Mouse (Mus musculus) heart, postnatal 25 days (tissue): ENCODE data around the gene Papss2. TPM values are rescaled to one million over a fixed set of nuclear protein-coding genes. Genes with fewer than 3 reads are reported as not detected.

Experiments used
- DNase-seq: peaks from one replicate; pipeline ENCODE4 v3.0.0; 2022; ENCODE audit warnings: low spot score
- intact Hi-C: fragments of 180-260 bp; cut with DNase I; formaldehyde crosslinking; loops from one replicate; pipeline ENCODE4 v1.15.1; 2025
- total RNA-seq, 2 experiments: library from RNA; stranded (reverse); gene quantifications; 2 replicates each; pipeline ENCODE4 v1.2.3; 2021

The Papss2 gene
- total RNA-seq, result 10 to 100 TPM; 12.3 to 14.9 TPM

DNA sequence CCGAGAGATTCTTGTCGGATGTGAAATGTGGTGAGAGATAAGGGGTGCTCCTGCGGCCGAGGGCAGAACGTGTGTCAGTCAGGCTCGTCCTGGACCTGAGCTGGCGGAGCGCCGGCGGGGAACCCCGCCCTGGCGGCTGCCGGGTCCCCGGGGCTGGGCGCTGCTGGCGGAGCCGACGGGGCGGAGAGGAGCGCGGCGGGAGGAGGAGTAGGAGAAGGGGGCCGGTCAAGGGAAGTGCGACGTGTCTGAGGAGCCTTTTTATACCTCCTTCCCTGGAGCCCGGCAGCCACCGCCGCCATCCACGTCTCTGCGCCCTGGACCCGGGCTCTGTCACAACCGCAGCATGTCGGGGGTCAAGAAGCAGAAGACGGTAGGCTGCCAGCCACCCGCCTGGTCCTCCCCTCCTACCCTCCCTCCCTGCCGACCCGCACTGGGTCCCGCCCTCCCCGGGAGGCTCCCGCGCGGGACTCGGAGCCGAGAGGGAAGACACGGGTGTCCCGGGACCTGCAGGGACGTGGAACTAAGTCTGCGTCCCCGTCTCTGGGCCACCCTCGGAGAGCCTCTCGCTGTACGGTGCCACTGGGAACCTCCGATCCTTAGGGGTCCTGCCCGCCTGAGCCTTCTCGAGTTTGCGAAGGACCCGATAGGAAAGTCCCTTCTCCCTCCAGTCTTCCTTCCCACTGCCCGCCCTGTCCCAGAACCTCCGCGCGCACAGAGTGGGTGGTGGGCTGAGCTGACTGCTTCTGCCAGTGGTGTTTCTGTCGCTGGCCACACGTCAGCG is at the start of gene Papss2:
Papss2 (plus strand) TSS at position 285 of the 781 bp plus-strand sequence.
- peak; percentile 75 for DNase-seq
- intact Hi-C loops, result loop anchor here (5.0 kb wide), 2 partner anchors 42 to 92 kb away; no protein-coding TSS in a partner anchor

DNA sequence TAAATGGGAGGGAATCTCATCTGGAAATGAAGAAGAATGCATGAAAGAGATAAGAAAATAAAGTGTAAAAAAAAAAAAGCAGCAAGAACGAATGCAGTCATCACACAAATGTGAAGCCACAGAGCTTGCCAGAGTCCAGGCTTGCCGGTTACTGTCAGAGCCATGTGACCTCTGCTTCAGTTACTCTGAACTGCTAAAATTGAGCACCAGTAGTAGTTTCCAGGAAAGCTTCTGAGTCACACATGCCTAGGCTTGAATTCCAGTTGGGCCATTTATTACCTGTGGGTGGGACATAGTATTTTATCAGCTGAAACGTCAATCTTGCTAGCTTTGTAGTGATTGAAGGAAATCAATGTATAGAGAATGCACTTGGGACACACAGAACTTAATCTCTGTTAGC is 48.2 kb upstream of the Papss2 start:
- no peak for DNase-seq

DNA sequence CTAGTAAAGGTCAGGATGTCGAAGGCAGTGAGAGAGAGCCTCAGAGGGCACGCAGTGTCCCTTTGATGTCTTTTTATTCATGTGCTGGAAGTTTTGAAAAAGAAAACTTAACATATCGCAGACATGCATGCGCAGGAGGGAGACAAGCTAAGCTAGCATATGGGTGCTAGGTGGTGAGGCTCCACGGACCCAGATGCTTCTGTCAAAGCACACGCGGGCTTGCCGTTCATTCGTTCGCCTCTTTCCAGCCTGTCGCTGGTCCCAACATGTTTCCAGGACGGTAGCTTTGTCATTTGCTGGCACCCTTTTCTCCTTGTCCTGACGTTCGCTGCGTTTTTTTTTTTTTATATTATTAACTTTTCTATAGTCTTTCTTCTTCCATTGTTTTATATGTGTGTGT is 47.4 kb upstream of the Papss2 start:
- intact Hi-C loops, result no loop called here

More for the DNA sequence above, 48.2 kb upstream of the Papss2 start:
- intact Hi-C loops, result no loop called here

DNA sequence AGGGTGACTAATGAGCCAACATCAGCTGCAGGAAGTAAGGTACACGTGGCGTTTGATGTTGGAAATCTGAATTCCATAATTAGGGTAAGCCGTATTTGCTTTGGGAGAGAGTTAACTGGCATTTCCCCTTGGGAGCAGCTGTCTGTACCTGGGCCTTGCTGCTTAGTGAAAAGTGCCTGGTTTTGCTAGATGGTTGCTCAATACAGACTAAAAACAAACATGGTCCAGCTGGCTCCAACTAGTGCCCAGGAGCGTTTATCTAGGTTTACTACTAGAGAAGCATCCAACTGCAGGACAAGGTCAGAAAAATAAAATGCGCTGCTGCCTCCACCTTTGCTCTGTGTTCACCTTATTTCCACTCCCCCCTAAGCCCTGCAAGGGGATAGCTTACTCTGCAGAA is 45.1 kb upstream of the Papss2 start:
- intact Hi-C loops, result no loop called here
- DNase-seq, result no peak

More for the DNA sequence above, 47.4 kb upstream of the Papss2 start:
- DNase-seq, result no peak

DNA sequence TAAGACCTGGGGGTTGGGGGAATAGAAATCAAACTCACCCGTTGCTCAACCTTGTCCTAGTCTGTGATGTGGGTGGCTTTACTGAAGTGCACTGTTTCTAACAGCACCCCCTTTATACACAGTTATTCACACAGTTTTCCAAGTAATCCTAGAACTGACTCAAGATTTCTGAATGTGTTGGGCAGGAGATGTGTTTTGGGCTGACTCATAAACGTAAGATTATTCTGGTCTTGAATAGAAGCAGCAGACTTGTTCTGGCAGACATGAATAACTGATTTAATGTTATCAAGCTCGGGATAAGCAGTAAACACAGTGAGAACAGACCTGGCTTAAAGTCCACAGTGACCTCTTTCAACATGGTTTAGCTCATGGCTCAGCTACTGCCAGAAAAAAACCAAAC is 44.1 kb upstream of the Papss2 start:
- intact Hi-C loops, result no loop called here
- no peak for DNase-seq

DNA sequence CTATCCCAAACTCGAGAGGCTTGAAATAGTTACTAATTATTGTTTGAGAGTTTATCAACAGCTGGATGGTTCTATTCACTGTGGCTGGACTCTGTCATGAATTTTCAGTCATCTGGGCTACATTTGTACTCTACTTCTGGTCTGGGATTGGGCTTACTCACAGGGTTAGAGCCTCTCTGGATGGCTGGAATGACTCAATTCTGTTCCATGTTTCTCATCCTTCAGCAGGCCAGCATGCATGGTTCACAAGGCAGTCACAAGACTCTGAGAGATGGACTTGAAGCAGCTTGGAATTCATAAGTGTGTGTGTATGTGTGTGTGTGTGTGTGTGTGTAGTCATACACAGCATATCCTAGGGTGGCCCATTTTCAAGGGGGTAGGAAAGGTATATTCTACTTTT is 43.5 kb upstream of the Papss2 start:
- no peak for DNase-seq
- intact Hi-C loops, result no loop called here

DNA sequence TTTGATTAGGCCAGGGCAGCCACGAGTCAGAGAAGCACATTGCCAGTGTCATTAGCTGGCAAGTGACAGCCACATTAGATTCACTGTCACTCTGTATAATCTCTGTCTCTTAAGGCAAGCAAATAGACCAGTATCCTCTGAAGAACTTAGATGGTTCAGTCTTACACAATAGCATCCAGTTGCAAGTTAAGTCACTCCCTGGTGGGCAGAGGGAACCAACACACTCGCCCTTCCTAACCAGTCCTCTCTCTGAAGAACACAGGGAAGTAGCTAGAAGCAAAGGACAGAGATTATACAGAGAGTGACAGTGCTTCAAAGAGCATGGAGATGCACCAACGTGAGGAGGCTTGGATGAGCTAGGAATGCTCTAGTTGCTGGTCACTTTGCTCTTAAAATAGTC is 42.3 kb upstream of the Papss2 start:
- intact Hi-C loops, result no loop called here
- DNase-seq, result no peak

DNA sequence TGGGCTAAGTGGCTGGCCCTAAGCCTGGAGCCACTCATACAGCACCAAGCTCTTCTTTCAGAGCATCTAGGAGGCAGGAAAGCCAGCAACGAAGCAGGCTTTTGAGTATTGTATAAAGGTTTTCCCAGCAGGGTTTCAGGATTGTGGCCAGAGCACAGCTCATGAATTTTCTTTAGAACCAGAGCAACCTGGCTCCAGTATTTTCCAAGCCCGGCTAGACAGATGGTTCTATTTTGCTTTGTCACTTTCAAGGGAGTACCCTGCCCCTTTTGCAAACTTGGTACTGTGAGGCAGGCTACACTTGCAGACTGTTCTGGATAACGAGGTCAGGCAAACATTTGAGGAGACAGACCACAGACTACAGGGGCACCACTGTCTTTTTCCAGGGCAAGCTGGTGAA is 40.3 kb upstream of the Papss2 start:
- DNase-seq, result no peak
- intact Hi-C loops, result no loop called here

DNA sequence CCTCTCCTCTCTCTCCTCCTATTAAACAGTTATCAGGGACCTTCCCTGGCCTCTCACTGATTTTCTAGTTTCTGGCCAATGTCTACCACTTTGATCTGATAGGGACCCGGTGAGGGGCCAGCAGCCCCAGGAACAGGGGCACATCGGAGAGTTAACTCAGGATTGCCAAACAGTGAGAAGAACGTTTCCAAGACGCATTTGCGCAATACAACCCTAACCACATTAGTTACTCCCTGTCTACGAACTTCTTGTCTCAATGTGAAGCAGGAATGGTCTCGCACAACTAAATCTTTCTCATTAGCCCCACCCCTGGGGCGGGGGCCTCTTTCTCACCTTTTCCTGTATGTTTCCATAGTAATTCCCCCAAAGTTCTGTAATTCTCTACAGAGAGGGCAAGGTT is 28.6 kb upstream of the Papss2 start:
- no peak for DNase-seq
- intact Hi-C loops, result no loop called here

DNA sequence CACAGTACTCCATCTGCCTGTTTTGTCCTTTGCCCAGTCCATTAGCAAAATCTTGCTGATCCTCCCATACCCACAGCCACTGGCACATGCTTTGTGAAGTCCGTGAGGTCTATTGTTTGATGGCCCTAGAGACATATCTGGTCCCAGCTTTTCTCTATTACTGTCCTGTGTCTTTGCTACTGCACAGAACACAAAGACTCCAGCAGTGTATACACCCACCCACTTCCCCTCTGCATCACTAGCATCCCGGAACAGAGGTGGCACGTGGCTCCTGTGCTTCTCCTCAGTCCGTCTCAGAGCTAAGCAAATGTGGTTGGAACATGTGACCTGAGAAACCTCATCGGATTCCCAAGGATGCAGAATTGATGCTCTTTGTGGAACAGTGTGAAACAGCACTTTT is 28.1 kb upstream of the Papss2 start:
- intact Hi-C loops, result no loop called here
- no peak for DNase-seq

DNA sequence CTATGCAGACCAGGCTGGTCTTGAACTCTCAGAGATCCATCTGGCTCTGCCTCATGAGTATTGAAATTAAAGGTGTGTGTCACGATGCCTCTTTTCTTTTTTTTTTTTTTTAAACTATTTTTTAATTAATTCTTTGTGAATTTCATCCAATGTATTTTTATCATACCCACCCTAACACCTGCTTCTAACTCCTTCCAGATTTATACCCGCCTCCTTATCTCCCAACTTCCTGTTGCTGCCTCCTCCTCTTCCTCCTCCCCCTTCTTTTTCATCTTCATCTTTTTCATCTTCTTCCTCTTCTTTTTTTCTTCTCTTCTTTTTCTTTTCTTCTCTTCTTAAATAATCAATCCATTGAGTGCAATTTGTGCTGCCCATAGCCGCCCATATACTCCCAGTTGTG is 27.1 kb upstream of the Papss2 start:
- no peak for DNase-seq
- intact Hi-C loops, result no loop called here

DNA sequence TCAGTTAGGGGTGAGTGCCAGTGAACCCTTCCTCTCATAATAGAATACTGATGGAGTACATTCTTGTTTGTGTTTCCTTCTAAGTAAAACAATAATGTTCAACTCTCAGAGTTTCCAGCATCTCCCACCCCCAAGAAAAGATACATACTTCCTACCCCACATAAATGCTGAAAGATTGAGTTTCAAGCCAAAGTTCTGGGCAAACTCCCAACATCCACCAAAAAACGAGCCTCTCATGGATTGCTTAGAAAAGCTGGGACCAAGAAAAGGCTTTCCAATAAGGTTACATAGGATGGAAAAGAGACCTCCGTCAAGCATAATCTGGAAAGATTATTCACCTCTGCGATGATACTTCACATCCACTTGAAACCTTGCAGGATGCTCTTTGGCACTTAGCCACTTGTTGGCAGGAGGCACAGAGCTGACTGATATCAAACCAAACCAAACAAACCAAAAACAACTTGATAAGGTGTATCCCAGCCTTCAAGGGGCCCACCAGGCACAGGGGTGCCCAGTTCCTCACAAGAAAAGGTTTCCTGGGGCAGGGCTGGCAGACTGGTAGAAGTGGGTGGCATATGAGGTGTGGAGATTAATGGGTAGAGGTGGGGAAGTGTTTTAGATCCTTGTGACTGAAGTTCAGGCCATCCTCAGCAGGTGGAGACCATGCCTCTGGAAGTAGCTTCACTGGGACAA is 26.5 kb upstream of the Papss2 start:
- DNase-seq, result no peak
- intact Hi-C loops, result no loop called here

DNA sequence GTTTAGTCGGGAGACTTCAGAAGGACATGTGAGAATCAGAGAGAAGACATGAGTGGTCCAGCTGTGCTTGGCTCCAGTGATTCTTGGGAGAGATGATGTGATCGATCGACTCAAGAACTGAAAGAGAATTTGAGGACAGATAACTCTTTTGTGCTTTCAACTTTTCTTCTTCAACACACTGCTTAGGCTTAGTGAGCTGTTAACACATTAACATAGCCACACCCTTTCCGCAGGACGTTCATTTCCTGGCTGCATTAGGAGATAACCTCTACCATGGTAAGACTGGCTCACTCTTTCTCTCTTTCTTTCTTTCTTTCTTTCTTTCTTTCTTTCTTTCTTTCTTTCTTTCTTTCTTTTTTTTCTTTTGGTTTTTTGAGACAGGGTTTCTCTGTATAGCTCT is 25.9 kb upstream of the Papss2 start:
- intact Hi-C loops, result no loop called here

DNA sequence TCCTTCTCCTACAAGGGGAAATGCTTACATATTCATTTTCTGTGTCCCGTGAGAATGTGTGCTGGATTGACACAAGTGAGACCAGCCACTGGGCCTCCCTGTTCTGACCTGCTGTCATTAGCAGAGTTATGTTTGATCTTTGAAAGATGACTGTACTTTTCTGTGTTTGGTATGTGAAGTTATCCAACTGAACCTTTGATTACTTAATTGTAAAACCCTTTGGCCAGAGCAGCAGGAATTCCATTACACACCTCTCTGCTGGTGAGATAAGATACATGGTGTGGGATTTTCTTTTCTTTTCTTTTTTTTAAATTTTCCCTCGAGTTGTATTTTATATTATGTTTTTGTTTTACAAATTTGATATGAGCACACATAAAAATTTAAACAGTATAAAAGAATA is 23.4 kb upstream of the Papss2 start:
- intact Hi-C loops, result no loop called here
- no peak for DNase-seq

More for the DNA sequence above, 25.9 kb upstream of the Papss2 start:
- no peak for DNase-seq

DNA sequence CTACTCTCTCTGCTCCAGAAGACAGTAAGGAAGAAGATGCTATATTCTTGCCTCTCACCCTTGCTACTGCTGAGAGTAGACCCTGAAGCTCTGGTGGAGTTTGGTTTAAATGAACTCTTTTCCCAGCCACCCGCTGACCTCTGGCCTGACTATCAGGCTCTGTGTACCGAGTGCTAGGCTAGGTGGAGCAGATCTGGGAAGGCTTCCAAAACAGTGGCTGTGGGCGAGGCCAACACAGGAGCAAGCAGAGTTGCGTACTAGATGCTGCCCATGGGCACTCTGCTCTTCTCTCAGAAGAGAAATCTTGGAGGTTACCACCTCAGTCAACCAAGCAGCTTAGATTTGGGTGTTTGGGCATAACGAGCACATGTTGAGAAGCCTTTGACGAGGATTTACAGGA is 22.3 kb upstream of the Papss2 start:
- DNase-seq, result no peak
- intact Hi-C loops, result no loop called here

DNA sequence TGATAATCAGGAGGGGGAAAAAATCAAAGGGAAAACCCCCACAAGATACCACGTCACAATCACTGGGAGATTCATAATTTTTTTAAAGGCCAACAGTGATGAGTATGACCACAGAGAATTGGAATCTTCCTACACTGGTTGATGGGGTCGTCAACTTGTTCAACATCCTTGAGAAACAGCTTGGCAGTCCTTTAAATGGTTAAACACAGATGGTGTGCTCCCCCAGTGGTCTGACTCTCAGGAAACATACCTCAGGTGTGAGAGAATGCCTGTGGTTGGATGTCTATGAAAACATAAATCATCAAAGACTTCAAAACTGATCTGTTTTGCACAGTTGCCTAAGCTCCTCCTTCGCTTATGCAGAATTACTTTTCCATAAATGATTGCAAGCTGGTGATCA is 20.7 kb upstream of the Papss2 start:
- intact Hi-C loops, result no loop called here
- no peak for DNase-seq

DNA sequence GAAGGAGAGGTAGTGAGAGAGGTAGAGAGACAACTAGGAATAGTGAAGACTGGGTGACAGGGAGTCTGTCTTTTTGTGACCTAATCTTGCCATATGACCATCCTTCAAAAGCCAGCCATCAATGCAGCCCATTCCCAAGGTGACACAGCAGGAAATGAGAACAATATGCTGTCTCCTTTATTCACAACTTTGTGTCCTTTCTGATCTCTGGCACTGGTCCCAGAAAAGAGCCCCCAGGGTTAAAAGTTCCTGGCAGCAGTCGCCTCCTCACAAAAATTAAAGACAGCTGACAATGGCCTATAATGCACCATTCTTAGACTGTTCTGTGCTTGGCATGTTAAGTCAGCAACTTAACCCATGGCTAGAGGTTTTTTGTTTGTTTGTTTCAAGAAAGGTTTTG is 17.8 kb upstream of the Papss2 start:
- DNase-seq, result no peak
- intact Hi-C loops, result no loop called here

DNA sequence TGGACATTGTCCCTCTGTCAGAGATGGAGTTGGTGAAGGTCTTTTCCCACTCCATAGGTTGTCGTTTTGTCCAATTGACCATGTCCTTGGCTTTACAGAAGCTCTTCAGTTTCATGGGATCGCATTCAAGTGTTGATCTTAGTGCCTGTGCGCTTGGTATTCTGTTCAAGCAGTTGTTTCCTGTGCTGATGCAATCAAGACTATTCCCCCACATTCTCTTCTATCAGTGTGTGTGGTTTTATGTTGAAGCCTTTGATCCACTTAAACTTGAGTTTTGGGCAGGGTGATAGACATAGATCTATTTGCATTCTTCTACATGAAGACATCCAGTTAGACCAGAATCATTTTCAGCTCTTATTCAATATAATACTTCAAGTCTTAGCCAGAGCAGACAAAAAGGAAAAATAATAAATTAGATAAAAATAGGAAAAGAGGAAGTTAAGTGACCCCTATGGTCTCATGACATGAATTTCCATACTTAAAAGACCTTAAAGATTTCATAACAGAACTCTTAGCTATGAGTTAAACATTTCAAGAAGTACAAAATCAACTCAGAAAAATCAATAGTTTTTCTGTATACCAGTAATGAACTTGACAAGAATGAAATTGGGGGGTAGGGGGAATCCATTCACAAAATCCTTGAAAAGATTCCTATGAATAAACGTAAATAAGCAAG is 12.4 kb upstream of the Papss2 start:
- no peak for DNase-seq
- intact Hi-C loops, result no loop called here

DNA sequence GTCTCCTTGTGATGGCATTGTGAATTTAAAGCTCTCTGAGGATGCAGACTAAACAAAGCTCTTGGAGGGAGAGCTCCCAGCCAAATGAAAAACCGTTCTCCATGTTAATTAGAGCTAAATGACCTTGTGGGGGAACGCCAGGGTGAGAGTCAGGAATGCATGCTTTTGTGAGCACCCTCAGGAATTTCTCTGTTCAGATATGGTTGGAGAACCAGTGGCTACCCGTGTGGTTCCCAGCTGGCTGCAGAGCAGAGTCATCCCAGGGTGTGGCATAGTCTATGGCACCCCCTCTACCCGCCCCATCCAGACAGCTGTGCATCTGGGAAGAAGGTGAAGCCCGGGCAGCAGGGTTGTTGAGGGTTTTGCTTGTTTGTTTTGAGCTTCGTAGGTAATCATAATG is 7.9 kb upstream of the Papss2 start:
- no peak for DNase-seq
- intact Hi-C loops, result no loop called here

DNA sequence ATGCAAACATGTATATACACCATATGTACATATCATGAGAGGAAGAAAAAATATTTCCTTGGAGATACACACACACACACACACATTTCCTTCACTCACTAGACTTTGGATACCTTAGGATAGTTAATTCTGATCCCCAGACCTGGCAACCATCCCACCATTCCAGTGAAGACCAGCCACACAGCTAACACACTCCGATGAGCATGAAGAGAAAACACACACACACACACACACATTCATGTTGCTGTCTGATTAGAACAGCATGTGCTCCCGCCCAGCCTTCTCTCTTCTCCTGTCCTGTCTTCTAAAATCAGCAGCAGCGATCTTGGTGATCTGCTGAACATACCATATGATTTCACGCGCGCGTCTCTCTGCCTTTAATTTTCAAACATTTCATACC is 2.8 kb upstream of the Papss2 start:
- intact Hi-C loops, result no loop called here

DNA sequence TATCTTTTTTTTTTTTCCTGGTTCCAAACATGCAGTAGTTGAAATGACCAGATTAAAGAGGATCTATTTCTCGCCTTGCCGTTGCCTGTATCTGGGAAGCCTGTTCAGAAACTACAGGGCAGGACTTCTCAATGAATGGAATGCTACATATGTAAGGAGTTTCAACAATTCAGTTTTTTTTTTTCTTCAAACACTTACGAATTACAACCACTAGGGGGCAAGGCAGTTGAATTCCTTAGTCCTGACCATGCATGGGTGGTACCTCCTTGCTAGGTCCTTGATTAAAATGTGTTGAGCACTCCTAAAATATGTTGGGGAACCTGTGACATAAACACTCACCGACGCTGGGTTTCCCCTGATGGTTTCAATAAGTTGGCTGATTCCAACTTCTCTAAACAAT is 1.7 kb upstream of the Papss2 start:
- no peak for DNase-seq
- intact Hi-C loops, result no loop called here

More for the DNA sequence above, 2.8 kb upstream of the Papss2 start:
- DNase-seq, result no peak
